Mouse (Mus musculus) bone marrow macrophage, adult 2 months (primary cell): ENCODE measurements around the gene Hmbs. TPM values are rescaled to one million over a fixed set of nuclear protein-coding genes. Genes with fewer than 3 reads are reported as not detected.
"Not testable (repeated sequence)": the region's sequence is repeated elsewhere in the genome, so short reads cannot be mapped to it uniquely, and the experiment has no call there.

ENCODE experiments used
- H3K27ac ChIP-seq: 2 replicates; pipeline ENCODE4 v1.5.1; 2012; ENCODE audit warnings: low read depth, low read length; ENCODE audit not compliant: insufficient read depth
- H3K4me1 ChIP-seq: 2 replicates; pipeline ENCODE4 v1.6.1; 2012; ENCODE audit warnings: low read length; ENCODE audit not compliant: control insufficient read depth, insufficient read depth
- H3K4me3 ChIP-seq: 2 replicates; pipeline ENCODE4 v1.5.1; 2012; ENCODE audit warnings: mild to moderate bottlenecking, low read length, moderate library complexity; ENCODE audit not compliant: insufficient read depth
- CTCF ChIP-seq: IDR thresholded peaks from 2 replicates; pipeline ENCODE4 v1.5.1; 2012; ENCODE audit warnings: low read depth, mild to moderate bottlenecking, low read length, moderate library complexity
- POLR2A ChIP-seq: IDR thresholded peaks from 2 replicates; pipeline ENCODE4 v1.6.1; 2012; ENCODE audit warnings: mild to moderate bottlenecking, low read depth, low read length, borderline replicate concordance
- polyA plus RNA-seq: library from polyadenylated mRNA; stranded (reverse); fragments of >200 nt; gene quantifications from 2 replicates; pipeline ENCODE4 v1.2.4, GENCODE M21; 2012; ENCODE audit not compliant: missing spikeins, insufficient read depth, insufficient read length

The Hmbs gene
- polyA plus RNA-seq, 1 experiment = 22.4 TPM

DNA sequence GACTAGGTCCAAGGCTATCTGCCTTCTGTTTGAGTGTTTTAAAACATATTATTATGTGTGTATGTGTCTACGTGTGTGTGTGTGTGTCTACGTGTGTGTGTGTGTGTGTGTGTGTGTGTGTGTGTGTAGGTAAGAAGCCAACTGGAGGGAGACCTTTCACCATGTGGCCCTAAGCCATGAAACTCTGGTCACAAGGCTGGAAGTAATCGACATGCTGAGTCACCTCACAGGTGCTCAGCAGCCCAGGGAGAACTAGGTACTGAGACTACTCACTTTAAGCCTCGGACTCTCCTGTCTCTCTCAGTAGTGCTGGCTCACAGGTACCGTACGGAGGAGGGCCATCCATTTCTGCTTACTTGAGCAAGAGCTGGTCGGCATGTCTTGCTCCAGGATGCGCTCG, 3.1 kb upstream of the Hmbs start:
- H3K27ac ChIP-seq = no peak overlapping the region

DNA sequence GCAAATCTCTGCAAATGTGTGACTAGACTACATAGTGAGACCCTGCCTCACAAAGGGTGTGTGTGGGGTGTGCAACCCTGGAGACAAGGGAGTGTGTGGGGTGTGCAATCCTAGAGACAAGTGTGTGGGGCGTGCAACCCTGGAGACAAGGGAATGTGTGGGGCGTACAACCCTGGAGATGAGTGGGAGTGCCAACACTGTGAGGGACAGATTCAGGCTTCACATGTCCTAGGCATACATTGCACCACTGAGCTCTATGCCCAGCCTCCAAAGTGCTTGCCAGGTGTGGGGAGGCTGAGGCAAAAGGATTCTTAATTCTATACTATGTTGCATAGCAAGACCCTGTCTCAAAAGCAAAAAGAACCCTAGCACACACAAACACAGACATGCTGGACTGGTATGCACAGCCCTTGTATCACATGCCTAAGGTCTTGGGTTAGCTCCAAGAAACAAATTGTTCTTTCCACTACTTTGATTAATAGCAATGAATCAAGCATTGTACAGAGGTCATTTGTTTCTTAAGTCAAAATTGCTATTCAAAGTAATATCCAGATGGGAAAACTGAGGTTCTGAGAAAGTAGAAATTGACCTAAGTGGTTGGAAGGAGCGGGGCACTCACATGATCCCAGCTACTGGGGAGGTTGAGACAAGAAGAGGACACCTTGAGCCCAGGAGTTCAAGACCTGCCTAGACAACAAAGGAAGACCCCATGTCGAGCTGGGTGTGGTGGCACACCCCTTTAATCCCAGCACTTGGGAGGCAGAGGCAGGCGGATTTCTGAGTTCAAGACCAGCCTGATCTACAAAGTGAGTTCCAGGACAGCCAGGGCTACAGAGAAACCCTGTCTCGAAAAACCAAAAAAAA, 1.8 kb upstream of the Hmbs start:
- no peak overlapping the region for H3K4me3 ChIP-seq
- TF ChIP-seq POLR2A = no peak
- TF ChIP-seq CTCF = no peak
- H3K27ac ChIP-seq = no peak overlapping the region
- peaks cover 10% of the 10 kb centered on the region for H3K4me1 ChIP-seq

More for the DNA sequence above, 3.1 kb upstream of the Hmbs start:
- Histone ChIP-seq H3K4me3 (no peak overlapping the region), H3K4me1 (peaks cover 10% of the 10 kb centered on the region)
- TF ChIP-seq POLR2A (no peak), CTCF (no peak)

DNA sequence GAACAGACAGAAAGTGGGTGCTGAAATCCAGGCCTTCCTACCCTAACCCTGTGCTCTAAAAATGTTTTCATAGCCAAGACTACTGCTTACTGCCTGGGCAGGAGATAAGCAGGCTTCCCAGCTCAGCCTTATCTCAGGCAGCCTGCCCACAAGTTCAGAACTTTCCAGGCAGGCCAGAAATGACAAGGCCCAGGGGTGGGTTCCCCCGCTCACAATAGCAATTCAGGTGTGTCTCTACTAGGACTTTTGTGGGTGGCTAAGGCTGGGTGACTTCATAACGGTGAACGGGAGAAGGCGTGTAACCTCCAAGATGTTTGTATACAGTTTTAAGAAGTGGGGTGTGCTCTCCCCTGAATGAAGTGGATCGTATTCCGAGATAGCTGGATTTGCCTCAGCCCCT, 738 bp downstream of the Hmbs start:
- TF ChIP-seq POLR2A (no peak), CTCF (no peak)
- Histone ChIP-seq H3K4me1 (peaks cover 10% of the 10 kb centered on the region), H3K4me3 (peak overlapping the region; percentile 98), H3K27ac (peak overlapping the region; percentile 25)

DNA sequence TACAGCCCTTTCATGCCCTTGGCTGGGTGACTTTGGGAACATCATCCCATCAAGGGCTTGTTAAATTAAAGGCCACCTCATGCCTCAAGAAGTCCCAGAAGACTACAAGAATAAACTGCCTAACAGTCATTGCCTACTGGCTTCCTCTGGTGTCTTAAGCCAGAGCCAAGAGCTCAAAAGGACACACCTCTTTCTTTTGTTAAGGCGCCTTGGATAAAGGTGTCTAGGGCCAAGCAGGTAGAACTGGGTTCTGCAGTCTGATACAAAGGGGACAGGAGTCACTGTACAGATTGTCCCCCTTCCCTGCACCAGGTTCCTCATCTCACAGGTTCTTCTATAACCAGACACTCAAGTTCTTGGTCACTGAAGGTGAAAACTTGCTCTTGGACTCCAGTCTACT, 1.4 kb downstream of the Hmbs start:
- TF ChIP-seq POLR2A = no peak
- TF ChIP-seq CTCF = no peak
- Histone ChIP-seq H3K4me3 (peak overlapping the region; percentile 98), H3K4me1 (peaks cover 10% of the 10 kb centered on the region), H3K27ac (no peak overlapping the region)

DNA sequence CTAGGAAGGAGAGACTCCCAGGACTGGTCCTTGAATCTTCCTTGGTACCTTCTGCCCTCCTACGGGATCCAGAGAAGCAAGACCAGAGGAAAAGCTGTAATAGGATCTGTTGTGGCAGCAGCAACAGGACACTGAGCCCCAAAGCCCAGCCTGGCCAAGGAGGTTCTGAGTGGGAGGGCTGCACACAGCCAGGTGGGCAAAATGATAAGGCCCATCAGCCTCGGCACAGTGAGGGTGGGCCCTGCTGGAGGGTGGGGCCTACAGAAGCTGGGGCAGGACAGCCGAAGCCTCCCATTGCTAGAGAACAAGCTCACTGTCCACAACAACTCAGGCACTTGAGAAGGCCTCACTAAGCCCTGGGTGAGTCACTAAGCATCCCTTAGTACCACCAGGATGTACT, 1.9 kb downstream of the Hmbs start:
- H3K27ac ChIP-seq = no peak overlapping the region
- H3K4me1 ChIP-seq = peaks cover 11% of the 10 kb centered on the region
- no peak for TF ChIP-seq CTCF
- no peak overlapping the region for H3K4me3 ChIP-seq

DNA sequence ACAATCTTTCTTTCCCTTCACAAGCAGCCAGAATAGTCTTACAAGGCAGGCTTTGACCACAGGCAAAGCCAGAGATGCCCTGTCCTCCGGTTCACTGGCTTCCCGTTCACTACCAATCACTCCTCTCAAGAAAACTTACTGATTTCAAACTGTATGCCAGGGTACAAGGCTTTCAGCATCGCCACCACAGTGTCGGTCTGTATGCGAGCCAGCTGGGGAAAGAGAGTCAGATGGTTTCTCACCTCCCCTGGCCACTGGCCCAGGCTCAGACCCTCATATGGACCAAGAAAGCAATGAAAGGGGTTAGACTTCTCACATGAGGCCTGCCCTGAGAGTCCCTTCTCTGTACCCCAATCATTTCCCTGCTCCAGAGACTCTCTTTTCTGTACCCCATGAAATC, 2.5 kb downstream of the Hmbs start:
- Histone ChIP-seq H3K4me3 (no peak overlapping the region), H3K4me1 (peaks cover 18% of the 10 kb centered on the region), H3K27ac (no peak overlapping the region)
- TF ChIP-seq POLR2A (no peak), CTCF (no peak)

DNA sequence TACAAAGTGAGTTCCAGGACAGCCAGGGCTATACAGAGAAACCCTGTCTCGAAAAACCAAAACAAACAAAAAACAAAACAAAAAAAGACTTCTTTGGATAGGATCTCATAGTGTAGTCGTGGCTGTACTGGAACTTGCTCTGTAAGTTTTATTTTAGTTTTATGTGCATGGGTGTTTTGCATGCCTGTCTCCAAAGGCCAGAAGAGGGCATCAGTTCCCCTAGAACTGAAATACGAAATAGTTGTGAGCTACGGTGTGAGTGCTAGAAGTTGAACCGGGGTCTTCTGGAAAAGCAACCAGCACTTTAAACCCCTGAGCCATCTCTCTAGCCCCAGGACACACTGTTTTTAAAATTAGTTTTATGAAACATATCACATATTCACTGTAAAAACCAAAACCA, 5.5 kb downstream of the Hmbs start:
- H3K4me3 ChIP-seq = no peak overlapping the region
- TF ChIP-seq CTCF (no peak), POLR2A (no peak)
- H3K27ac ChIP-seq = no peak overlapping the region
- H3K4me1 ChIP-seq = peaks cover 18% of the 10 kb centered on the region

DNA sequence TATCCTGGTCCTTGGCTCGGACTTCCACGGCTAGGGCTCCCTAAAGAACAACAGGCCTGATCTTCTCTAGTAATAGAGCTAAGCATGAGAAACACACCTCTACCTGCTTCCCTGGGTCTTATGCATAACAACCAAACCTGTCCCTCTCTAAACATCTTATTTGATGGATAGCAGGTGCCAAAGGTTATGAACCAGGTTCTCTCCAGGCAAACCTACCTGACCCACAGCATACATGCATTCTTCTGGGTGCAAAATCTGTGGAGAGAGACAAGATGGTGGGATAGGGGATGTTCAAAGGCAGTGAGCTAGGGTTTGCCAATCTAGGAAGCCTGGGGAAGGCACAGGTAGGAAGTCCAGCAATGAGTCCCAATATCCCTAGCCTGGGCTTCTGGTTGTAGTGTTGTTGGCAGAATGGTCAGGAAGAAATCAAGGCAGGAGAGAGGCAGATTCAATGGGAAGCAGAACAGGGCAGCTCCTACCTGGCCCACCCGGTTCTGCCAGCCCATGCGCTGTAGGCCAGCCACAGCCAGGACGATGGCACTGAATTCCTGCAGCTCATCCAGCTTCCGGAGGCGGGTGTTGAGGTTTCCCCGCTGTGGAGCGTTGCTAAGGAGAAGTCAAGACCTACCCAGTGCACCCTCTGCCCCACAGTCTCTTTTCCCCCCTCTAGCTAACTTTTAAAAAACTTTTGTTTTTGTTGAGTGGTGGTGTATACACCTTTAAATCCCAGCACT, 6.4 kb downstream of the Hmbs start:
- no peak overlapping the region for H3K4me3 ChIP-seq
- TF ChIP-seq CTCF (no peak), POLR2A (no peak)
- H3K27ac ChIP-seq = no peak overlapping the region

DNA sequence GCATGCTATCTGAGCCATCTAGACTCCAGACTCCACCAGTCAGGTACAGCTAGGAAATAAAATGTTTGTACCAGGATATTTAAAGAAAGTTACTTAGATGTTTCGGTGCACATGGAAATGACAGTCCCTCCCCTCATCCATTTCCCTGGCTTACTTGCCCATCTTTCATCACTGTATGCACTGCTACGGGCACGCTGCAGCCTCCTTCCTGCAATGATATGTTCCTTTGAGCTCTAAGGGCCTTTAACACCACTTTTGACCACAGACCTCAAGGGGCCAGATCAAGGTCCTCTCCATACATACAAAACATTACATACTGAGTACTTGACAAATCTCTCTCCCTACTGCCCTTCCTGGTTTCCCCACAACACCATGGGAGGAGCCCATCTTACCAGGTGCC, 7.1 kb downstream of the Hmbs start:
- no peak overlapping the region for H3K27ac ChIP-seq
- TF ChIP-seq POLR2A (no peak), CTCF (no peak)
- peak overlapping the region; percentile 44 for H3K4me3 ChIP-seq
- peaks cover 9% of the 10 kb centered on the region for H3K4me1 ChIP-seq

More for the DNA sequence above, 6.4 kb downstream of the Hmbs start:
- peaks cover 12% of the 10 kb centered on the region for H3K4me1 ChIP-seq

DNA sequence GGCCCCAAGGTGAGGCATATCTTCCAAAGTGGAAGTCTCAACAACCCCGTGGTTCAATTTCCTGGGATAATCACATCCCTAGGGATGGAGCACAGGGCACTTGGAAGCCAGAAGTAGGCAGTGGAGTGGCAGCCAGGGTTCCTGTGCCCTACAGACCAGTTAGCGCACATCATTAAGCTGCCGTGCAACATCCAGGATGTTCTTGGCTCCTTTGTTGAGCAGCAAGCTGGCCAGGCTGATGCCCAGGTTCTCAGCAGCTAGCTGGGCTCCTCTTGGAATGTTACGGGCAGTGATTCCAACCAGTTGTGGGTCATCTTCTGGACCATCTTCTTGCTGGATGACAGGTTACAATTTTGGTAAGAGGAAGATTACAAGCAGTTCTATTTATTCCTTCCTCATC, 7.5 kb downstream of the Hmbs start:
- not testable (repeated sequence) for H3K4me1 ChIP-seq, H3K27ac ChIP-seq
- H3K4me3 ChIP-seq = peak overlapping the region; percentile 44
